Mouse (Mus musculus): Measurements from ENCODE around the gene Ak7. TPM values are rescaled to one million over a fixed set of nuclear protein-coding genes. Genes with fewer than 3 reads are reported as not detected.

Ak7 gene
- total RNA-seq, 1 experiment from 2014 or later = not detected

DNA sequence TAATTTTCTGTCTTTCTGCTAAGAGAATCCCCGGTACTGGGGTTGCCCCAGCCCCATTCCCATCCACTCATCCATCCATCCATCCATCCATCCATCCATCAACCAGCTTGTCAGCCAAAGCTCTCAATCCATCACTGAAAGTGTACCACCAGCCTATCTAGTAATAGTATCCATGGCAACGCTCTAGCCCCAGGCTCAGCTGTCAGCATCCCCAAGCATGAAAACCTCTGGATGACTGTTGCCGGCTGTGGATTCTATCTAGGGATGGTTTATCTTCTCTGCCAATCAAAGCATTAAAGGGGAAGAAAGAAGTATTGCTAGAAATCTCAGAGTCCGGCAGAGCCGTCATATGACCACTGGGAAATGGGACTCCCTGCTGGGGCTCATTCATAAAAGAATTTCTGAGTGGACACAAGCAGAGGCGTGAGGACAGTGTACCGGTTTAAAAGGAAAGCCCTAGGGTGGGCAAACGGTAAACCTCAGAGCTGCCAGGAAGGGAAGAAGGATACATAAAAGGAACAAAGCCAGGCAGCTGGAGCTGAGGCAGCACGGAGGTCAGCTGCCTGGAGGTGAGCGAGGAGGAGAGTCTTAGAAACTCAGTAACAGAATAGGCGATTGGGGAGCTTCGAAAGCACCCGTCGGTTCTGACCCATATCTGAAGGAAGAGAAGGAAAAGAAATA is 15.8 kb downstream of the Ak7 start:
- ATAC-seq (replicated peaks in 1 of 2; ENCODE audit: insufficient read depth in 1 of 2, low FRiP score in 2 of 2, low TSS enrichment in 1 of 2, low read depth in 1 of 2, poor library complexity in 2 of 2, severe bottlenecking in 2 of 2) = no peak

DNA sequence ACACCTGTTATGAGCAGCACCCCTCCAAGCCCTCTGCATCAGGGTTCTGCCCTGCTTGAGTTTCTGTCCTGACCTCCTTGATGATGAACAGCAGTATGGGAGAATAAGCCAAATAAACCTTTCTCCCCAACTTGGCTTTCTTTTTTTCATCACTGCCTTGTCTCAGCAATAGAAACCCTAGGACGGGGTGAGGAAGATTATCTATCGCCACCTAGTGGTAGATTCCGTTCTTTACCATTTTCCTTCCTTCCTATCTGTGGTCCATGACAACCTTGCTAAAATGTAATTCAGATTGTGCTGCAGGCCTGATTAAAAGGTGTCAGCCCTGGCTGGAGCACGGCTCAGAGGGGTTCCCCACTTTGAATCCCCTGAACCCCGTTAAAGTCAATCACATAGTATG is 16.9 kb downstream of the Ak7 start:
- ATAC-seq (replicated peaks in 1 of 2; ENCODE audit: insufficient read depth in 1 of 2, low FRiP score in 2 of 2, low TSS enrichment in 1 of 2, low read depth in 1 of 2, poor library complexity in 2 of 2, severe bottlenecking in 2 of 2) = peak; percentile 47 to 66

DNA sequence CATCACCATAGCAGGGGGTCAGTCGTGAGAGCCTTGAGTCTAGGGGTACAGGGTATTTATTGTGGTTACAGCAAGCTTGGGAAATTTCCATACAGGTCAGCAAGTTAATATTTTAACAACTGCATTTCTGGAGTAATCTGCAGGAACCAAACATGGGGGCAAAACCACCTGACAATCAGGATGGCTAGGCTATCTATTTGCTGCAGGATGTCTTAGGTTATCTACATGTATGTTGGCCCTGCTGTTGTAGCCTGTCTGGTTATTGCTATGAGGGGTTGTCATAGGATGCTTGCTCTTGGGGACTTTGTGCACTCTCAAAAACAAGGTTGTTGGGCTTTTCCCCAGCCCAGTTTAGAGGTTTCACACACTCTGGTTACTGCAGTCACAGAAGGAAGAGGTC is 18.8 kb downstream of the Ak7 start:
- ATAC-seq (replicated peaks in 1 of 2; ENCODE audit: insufficient read depth in 1 of 2, low FRiP score in 2 of 2, low TSS enrichment in 1 of 2, low read depth in 1 of 2, poor library complexity in 2 of 2, severe bottlenecking in 2 of 2) = no peak

DNA sequence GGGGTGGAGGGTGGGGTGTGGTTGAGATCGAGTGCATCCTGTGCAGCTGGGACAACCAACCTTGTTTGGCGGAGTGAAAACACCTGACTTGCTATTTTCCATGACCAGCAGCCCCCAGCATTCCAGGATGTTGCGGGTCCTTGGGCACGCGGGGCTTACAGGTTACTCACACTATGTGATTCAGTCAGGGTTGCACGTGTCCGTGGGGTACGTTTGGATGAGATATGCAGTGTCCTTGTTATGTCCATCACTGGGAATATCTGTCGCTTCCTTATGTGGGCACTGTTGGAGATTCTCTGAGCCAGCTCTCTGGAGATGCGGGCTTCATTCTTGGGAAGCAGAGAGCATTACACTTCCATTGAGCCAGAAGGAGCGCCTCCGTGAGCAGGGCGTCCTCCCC is 20.0 kb downstream of the Ak7 start:
- no peak for ATAC-seq (replicated peaks in 1 of 2; ENCODE audit: insufficient read depth in 1 of 2, low FRiP score in 2 of 2, low TSS enrichment in 1 of 2, low read depth in 1 of 2, poor library complexity in 2 of 2, severe bottlenecking in 2 of 2)

DNA sequence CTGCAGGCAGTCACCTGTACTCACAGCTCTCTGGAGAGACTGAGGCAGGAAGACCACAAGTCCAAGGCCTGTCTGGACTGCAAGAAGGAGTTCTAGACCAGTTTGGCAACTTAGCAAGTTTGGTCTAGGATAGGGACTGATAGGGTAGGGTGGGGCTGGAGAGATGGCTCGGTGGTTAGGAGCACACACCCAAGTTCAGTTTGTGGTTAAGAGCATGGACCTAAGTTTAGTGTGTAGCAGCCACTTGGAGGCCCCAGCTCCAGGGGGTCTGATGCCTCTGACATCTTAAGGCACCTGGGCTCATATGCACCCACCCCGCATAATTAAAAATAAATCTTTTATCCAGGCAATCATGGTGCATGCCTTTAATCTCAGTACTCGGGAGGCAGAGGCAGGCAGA is 21.5 kb downstream of the Ak7 start:
- ATAC-seq (replicated peaks in 1 of 2; ENCODE audit: insufficient read depth in 1 of 2, low FRiP score in 2 of 2, low TSS enrichment in 1 of 2, low read depth in 1 of 2, poor library complexity in 2 of 2, severe bottlenecking in 2 of 2) = 0 out of 4 replicates have a peak, but pooled peaks of 1 of the 2 experiments have one; percentile 18

DNA sequence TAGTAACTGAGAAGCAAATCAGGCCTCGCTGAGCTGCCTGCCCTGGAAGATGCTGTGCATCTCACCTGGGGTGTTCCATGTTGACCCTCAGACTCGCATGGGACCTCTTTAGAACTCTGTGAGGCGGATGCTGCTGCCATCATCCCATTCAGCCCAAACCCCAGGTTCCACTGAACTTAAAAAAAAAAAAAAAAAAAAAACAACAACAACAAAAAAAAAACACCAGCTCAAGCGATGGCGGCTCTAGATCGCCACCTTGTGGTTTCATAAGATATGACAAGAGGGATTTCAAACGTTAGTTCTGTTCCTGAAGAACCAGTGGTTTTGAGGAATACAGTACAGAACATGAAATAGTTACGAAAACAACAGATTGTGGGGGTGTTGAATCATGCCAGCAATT is 22.2 kb downstream of the Ak7 start:
- peak; percentile 33 to 35; a peak in 1 of 4 replicates for ATAC-seq (replicated peaks in 1 of 2; ENCODE audit: insufficient read depth in 1 of 2, low FRiP score in 2 of 2, low TSS enrichment in 1 of 2, low read depth in 1 of 2, poor library complexity in 2 of 2, severe bottlenecking in 2 of 2)

DNA sequence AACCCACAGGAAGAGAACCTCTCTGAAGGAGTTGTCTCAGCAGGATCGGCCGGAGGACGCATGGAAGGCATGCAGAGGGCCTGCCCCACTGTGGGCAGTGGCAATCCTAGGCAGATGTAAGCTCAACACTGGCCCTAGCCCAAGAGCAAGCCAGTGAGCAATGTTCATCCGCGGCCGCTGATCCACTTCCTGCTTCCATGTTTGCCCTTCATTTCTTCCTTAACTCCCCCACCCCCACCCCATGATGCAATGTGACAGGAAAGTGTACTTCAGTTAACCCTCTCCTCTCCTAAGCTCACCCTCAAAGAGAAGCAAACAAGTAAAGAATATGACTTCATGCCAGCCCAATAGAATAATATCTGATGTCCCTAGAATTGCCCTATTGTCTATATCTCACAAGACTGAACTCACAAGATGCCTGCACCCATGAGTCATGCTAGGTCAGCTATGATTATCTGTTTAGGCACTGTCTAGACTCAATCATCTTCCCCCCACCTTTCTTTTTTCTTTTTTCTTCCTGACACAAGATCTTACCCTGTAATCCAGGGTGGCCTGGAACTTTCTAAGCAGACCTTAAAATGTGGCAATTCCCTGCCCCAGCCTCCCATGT is 25.2 kb downstream of the Ak7 start:
- no peak for ATAC-seq (replicated peaks in 1 of 2; ENCODE audit: insufficient read depth in 1 of 2, low FRiP score in 2 of 2, low TSS enrichment in 1 of 2, low read depth in 1 of 2, poor library complexity in 2 of 2, severe bottlenecking in 2 of 2)

DNA sequence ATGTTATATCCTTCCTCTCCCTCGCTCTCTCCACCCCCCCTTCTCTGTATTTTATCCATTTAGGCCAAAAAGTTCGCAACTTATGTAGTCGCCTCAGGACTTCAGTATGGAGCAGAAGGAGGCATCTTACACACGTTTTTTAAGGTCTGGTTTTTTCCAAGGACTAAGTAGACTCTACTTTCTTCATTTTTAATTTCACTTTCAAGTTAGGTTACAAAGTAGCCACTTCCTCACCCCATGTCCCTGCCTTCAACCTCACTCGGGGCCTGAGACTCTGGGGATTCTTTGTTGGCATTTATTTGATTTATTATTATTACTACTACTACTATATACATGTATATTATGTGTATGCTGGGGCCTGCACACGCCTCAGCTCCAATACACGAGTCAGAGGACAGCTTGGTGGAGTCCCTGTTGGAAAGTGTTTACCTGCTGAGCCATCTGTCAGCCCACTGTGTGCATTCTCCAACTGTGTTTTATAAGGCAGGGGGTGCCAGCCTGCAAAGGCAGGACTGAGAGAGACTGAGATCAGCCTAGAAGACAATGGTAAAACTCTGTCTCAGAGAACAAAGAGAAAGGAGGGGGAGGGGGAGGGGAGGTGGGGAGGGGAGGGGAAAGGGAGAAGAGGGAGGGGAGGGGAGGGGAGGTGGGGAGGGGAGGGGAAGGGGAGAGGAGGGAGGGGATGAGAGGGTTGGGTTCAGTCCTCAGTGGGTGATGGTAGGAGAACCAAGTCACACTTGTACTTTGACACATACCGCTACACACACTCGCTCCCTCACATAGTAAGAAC is 27.8 kb downstream of the Ak7 start:
- peak; percentile 32 to 58; a peak in 3 of 4 replicates for ATAC-seq (replicated peaks in 1 of 2; ENCODE audit: insufficient read depth in 1 of 2, low FRiP score in 2 of 2, low TSS enrichment in 1 of 2, low read depth in 1 of 2, poor library complexity in 2 of 2, severe bottlenecking in 2 of 2)

DNA sequence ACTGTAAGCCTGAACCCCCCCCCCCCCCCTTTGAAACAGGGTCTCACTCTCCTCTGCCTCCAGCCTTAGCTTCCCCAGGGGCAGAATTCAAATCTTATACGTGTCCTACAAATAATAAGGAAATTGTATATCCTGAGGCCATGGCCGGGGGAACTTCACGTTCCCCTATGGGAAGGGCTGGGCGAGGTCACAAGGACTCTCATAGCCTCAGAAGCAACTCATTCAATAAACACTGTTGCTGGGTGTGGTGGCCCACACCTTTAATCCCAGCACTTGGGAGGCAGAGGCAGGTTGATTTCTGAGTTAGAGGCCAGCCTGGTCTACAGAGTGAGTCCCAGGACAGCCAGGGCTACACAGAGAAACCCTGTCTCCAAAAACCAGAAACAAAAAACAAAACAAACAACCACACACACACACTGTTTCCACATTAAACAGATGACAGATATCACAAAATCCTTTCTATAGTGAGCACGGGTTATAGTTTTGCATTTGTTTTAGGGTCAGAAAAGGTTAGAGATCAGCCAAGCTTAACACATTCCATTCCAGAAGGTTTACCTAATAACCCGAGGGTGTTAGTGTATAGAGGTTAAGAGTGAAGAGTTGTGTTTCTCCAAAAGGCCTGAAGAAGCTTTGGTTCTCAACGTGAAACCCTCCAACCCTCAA is 29.6 kb downstream of the Ak7 start:
- no peak for ATAC-seq (replicated peaks in 1 of 2; ENCODE audit: insufficient read depth in 1 of 2, low FRiP score in 2 of 2, low TSS enrichment in 1 of 2, low read depth in 1 of 2, poor library complexity in 2 of 2, severe bottlenecking in 2 of 2)

DNA sequence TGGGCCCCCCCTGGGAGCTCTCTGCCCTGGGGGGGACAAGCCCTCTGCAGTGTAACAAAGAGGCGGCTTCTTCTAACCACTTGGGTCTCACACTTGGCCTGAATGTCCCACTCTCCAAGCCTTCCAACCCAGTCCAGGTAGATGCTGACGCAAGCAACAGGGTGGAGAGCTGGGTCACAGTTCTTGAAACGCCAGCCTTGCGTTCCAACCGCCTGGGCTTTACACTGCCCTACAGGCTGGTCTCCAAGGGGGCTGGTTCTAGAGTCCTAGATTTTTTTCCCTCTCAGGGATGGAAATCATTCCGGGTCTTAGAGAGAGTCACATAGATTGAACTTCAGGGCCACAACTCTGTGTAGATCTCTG is 30.1 kb downstream of the Ak7 start:
- ATAC-seq (replicated peaks in 1 of 2; ENCODE audit: insufficient read depth in 1 of 2, low FRiP score in 2 of 2, low TSS enrichment in 1 of 2, low read depth in 1 of 2, poor library complexity in 2 of 2, severe bottlenecking in 2 of 2) = no peak

DNA sequence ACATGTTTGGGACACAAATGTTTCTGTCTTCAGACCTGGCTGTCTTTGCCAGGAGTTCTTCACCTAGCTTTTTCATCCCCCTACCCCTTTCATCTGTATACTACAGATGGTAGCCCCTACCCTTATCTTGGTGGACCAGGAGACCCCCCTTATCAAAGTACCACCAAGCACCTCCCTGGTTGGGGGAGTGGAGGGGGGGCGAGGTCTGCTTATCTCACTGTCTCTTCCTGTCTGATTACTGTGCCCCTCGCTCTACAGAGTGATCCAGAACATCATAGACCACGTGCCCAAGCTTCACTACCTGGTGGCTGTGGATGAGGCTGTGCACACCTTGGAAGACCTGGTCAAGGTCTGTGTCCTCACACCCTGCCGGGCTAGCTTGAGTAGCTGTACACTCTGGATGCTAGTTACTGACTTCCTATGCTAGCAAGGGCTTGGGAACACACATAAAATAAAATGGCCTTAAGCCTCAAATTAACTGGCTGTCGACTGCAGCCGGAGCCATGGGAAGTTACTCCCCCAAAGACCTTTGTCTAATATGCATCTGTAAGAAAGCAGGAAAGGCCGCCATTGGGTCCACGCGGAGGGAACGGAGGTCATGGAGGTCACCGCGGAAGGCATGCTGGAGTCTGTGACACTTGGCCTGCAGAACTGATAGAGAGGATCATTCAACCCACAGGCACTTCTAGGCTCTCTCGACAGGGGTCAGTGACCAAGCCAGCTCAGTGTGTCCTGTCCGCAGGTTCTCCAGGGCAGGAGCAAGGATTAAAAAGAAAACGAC is 32.7 kb downstream of the Ak7 start:
- no peak for ATAC-seq (replicated peaks in 1 of 2; ENCODE audit: insufficient read depth in 1 of 2, low FRiP score in 2 of 2, low TSS enrichment in 1 of 2, low read depth in 1 of 2, poor library complexity in 2 of 2, severe bottlenecking in 2 of 2)

DNA sequence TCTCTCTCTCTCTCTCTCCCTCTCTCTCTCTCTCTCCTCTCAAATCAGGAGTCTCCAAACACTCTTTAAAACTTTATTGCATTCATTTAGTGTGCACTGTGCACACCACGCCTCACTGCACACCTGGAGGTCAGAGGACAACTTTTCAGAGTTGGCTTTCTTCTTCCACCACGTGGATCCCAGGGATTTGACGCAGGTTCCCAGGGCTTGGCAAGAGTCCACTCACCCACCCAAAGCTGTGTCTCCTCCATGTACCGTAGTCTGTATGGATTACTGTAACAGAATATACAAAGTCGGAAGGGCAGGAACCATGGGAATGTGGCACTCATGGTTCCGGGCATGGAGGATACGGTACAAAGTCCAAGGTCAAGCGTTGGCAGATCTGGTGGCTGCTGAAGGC is 33.9 kb downstream of the Ak7 start:
- ATAC-seq (replicated peaks in 1 of 2; ENCODE audit: insufficient read depth in 1 of 2, low FRiP score in 2 of 2, low TSS enrichment in 1 of 2, low read depth in 1 of 2, poor library complexity in 2 of 2, severe bottlenecking in 2 of 2) = no peak

DNA sequence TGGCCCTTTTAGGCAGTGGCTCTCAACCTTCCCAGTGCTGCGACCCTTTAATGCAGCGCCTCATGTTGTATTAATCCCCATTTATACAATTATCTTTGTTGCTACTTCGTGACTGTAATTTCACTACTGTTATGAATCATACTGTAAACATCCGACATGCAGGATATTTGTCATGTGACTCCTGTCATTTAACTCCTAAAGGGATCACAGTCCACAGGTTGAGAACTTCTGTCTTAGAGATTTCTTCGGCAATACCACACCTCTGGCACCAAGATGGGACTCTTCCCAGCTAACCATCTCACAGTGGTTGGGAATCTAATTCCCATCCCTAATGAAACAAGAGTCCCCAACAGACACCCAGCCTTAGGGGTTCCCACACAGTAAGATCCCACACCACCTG is 42.3 kb downstream of the Ak7 start:
- ATAC-seq (replicated peaks in 1 of 2; ENCODE audit: insufficient read depth in 1 of 2, low FRiP score in 2 of 2, low TSS enrichment in 1 of 2, low read depth in 1 of 2, poor library complexity in 2 of 2, severe bottlenecking in 2 of 2) = no peak

DNA sequence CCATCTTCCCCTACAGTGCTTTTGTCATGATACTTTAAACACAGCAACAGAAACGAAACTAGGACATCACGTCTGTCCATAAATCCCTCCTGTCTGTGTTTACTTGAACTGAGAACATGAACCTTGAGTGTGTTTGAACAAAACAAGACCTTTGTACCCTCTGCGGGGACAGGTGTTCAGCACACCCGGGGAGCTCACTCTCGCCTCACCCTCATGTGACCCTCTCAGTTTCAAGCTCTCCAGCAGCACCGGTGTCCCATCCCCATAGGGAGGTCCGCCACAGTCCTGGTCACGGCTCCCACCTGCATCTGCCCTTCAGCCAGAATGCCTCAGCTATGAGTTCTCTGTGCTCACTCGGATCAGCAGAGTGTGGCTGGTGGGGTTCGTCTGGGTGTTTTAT is 48.0 kb downstream of the Ak7 start:
- no peak for ATAC-seq (replicated peaks in 1 of 2; ENCODE audit: insufficient read depth in 1 of 2, low FRiP score in 2 of 2, low TSS enrichment in 1 of 2, low read depth in 1 of 2, poor library complexity in 2 of 2, severe bottlenecking in 2 of 2)

DNA sequence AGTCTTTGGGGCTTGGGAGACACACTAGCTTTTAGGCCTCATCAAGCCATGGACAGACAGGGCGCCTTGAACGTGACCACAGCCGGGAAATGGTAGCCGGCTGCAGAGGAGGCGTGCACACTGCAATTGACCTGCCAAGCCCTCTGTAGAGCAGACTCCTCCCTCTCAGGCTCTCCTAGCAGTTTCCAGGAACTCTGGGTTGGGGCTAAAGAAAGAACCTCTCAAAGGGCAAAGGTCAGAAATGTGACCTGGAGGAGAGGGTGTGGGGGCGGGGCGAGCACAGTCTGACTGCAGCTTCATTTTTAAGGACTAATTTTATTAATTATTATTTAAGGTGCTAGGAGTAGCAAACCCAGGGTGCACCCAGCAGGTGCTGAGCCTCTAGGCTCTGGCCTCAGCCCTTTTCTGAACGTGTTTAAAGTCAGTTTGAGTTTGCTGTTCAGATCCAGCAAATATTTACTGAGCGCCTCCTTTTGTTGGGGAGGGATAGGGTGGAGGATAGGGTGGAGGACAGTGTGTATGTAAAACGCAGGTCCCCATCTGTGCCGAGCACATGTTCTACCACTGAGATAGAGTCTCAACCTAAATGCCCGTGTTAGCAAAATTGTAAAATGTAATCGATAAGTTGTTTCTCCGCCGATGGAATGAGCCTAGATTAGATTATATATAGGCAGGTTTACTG is 52.2 kb downstream of the Ak7 start:
- no peak for ATAC-seq (replicated peaks in 1 of 2; ENCODE audit: insufficient read depth in 1 of 2, low FRiP score in 2 of 2, low TSS enrichment in 1 of 2, low read depth in 1 of 2, poor library complexity in 2 of 2, severe bottlenecking in 2 of 2)

DNA sequence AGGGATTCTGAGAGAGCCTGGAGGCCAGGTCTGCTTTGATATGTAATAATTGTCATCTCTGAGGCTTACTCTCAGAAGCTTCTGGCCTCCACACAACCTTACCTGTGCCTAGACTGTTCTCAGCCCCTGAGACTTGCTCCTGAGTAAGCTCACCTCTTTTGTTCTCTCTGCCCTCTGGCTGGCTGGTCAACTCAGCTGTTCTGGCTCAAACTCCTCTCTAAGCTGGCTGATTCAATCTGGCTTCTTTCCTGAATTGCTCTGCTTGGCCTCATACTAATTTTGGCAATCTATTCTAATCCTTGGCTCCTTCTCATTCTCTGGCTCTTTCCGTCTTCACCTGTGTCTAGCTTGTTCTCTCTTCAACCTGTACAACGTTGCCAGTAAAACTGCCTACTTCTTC is 53.1 kb downstream of the Ak7 start:
- ATAC-seq (replicated peaks in 1 of 2; ENCODE audit: insufficient read depth in 1 of 2, low FRiP score in 2 of 2, low TSS enrichment in 1 of 2, low read depth in 1 of 2, poor library complexity in 2 of 2, severe bottlenecking in 2 of 2) = no peak

Measured in hematopoietic stem cell, adult 5-6 weeks (primary cell).